Mouse (Mus musculus): ENCODE results near the gene Ppp1r3f.

DNA sequence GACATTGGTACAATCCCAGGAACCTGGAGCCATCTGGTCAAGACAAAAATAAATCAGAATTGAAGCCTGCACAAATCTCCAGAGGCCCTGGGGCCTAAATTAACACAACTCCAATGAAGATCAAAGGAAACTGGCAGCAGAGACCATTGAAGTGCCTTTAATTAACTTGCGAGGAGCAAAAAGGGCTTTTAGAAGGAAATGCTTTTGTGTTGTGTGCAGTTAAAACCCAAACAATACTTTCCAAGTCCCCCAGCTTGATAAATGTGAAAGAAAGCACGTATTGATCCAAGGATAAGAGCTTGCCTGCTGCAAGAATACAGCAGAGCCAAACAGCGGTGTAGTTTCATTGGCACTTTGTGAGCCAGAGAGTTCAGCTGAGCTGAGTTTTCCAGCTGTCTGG, 49.1 kb downstream of the Ppp1r3f start:
- TF ChIP-seq GATA1 (IDR thresholded peaks at IDR 0.05; ENCODE audit: borderline replicate concordance, low read length) (no peak), FLI1 (IDR thresholded peaks at IDR 0.05; ENCODE audit: low read length) (no peak)
